Mouse (Mus musculus) embryonic facial prominence, embryonic 10.5 days (tissue): ENCODE data around the gene Vat1. TPM values are rescaled to one million over a fixed set of nuclear protein-coding genes. Genes with fewer than 3 reads are reported as not detected.

ENCODE experiments used
- DNase-seq: peaks from one replicate; pipeline ENCODE4 v3.0.0-alpha.2; 2017; ENCODE audit warnings: low spot score
- H3K27ac ChIP-seq: fragments of 300-500 bp; sonication (generic); replicated peaks from 2 replicates; pipeline ENCODE4 v1.5.1; 2016; ENCODE audit warnings: mild to moderate bottlenecking
- H3K27me3 ChIP-seq: fragments of 300-500 bp; sonication (generic); replicated peaks from 2 replicates; pipeline ENCODE4 v1.6.1; 2016; ENCODE audit warnings: low read depth, mild to moderate bottlenecking; ENCODE audit not compliant: poor library complexity, severe bottlenecking
- H3K36me3 ChIP-seq: fragments of 300-500 bp; sonication (generic); replicated peaks from 2 replicates; pipeline ENCODE4 v1.6.1; 2016; ENCODE audit warnings: mild to moderate bottlenecking, moderate library complexity
- H3K4me1 ChIP-seq: fragments of 300-500 bp; sonication (generic); 2 replicates; pipeline ENCODE4 v1.6.1; 2016
- H3K4me3 ChIP-seq: fragments of 300-500 bp; sonication (generic); 2 replicates; pipeline ENCODE4 v1.5.1; 2016; ENCODE audit warnings: mild to moderate bottlenecking, moderate library complexity
- H3K9me3 ChIP-seq: fragments of 300-500 bp; sonication (generic); 2 replicates; pipeline ENCODE4 v1.6.1; 2016; ENCODE audit warnings: mild to moderate bottlenecking
- WGBS: fragments of 180-500 bp; shearing (Covaris S2); methylation state at CpG from one replicate; pipeline ENCODE4 v1.1.7; 2016; 5-methylcytosine and 5-hydroxymethylcytosine counted together
- polyA plus RNA-seq: library from polyadenylated mRNA; unstranded; fragments of >200 nt; fragmentation: Nextera tagmentation; extraction: Ambion mirVana; gene quantifications from 2 replicates; pipeline ENCODE4 v1.2.1, GENCODE M21; 2016

Gene Vat1
- 21.3 and 29.6 TPM in 2 replicates for polyA plus RNA-seq

GRCm38 (mm10) chr11:101465869-101466551 lies at the start of gene Vat1:
Vat1 (minus strand) TSS chr11:101466230.
- no peaks in the 10 kb centered on the region for H3K9me3 ChIP-seq
- peak within 1 kb of the TSS; percentile 78 for H3K27ac ChIP-seq
- H3K4me3 ChIP-seq: peak within 1 kb of the TSS; percentile 83
- H3K4me1 ChIP-seq: peaks cover 83% of the 10 kb centered on the region
- DNase-seq: peak; percentile 80
- H3K36me3 ChIP-seq: peaks cover 16% of the 10 kb centered on the region
- H3K27me3 ChIP-seq: peaks cover 36% of the 10 kb centered on the region
- WGBS: 2% methylated on average over 60 of the region's 60 CpGs

- H3K27me3 ChIP-seq: no peaks in the 10 kb centered on the region
- no peak for DNase-seq
- WGBS: 95% methylated on average over 7 of the region's 7 CpGs
- H3K27ac ChIP-seq: no peak overlapping the region
- peaks cover 99% of the 10 kb centered on the region for H3K36me3 ChIP-seq
- no peaks in the 10 kb centered on the region for H3K9me3 ChIP-seq
- no peaks in the 10 kb centered on the region for H3K4me1 ChIP-seq
- H3K4me3 ChIP-seq: no peak overlapping the region
These were observed 41.1 kb upstream of the Vat1 start for GRCm38 (mm10) chr11:101507090-101507489.

GRCm38 (mm10) chr11:101506269-101506780 lies 40.3 kb upstream of the Vat1 start:
- Histone ChIP-seq H3K36me3 (peaks cover 99% of the 10 kb centered on the region), H3K27me3 (no peaks in the 10 kb centered on the region), H3K27ac (no peak overlapping the region), H3K4me3 (no peak overlapping the region), H3K9me3 (no peaks in the 10 kb centered on the region), H3K4me1 (no peaks in the 10 kb centered on the region)
- no peak for DNase-seq
- WGBS: 91% methylated on average over 5 of the region's 5 CpGs

GRCm38 (mm10) chr11:101486126-101486525 lies 20.1 kb upstream of the Vat1 start:
- Histone ChIP-seq H3K27ac (no peak overlapping the region), H3K9me3 (no peaks in the 10 kb centered on the region), H3K4me1 (peaks cover 12% of the 10 kb centered on the region), H3K27me3 (no peaks in the 10 kb centered on the region), H3K36me3 (peaks cover 48% of the 10 kb centered on the region), H3K4me3 (no peak overlapping the region)
- no peak for DNase-seq
- 84% methylated on average over 6 of the region's 6 CpGs for WGBS

GRCm38 (mm10) chr11:101485509-101486028 lies 19.5 kb upstream of the Vat1 start:
- Histone ChIP-seq H3K4me1 (peaks cover 18% of the 10 kb centered on the region), H3K36me3 (peaks cover 44% of the 10 kb centered on the region), H3K9me3 (no peaks in the 10 kb centered on the region), H3K27me3 (no peaks in the 10 kb centered on the region), H3K4me3 (no peak overlapping the region), H3K27ac (peak overlapping the region; percentile 1; the same call in 1 of the 2 replicates)
- 62% methylated on average over 6 of the region's 6 CpGs for WGBS
- no peak for DNase-seq

GRCm38 (mm10) chr11:101484814-101485213 lies 18.8 kb upstream of the Vat1 start:
- Histone ChIP-seq H3K27ac (no peak overlapping the region), H3K4me1 (peaks cover 25% of the 10 kb centered on the region), H3K9me3 (no peaks in the 10 kb centered on the region), H3K4me3 (no peak overlapping the region), H3K36me3 (peaks cover 37% of the 10 kb centered on the region), H3K27me3 (no peaks in the 10 kb centered on the region)
- no peak for DNase-seq
- 88% methylated on average over 7 of the region's 7 CpGs for WGBS

GRCm38 (mm10) chr11:101484245-101484644 lies 18.2 kb upstream of the Vat1 start:
- no peak overlapping the region for H3K4me3 ChIP-seq
- peaks cover 30% of the 10 kb centered on the region for H3K4me1 ChIP-seq
- H3K27ac ChIP-seq: peak overlapping the region; percentile 44; the same call in 1 of the 2 replicates
- DNase-seq: no peak
- WGBS: 79% methylated on average over 6 of the region's 6 CpGs
- H3K36me3 ChIP-seq: peaks cover 31% of the 10 kb centered on the region
- no peaks in the 10 kb centered on the region for H3K27me3 ChIP-seq
- no peaks in the 10 kb centered on the region for H3K9me3 ChIP-seq

GRCm38 (mm10) chr11:101483804-101484203 lies 17.8 kb upstream of the Vat1 start:
- WGBS: 58% methylated on average over 3 of the region's 3 CpGs
- Histone ChIP-seq H3K27ac (peak overlapping the region; percentile 61; the same call in 1 of the 2 replicates), H3K27me3 (no peaks in the 10 kb centered on the region), H3K4me3 (no peak overlapping the region), H3K36me3 (peaks cover 27% of the 10 kb centered on the region), H3K4me1 (peaks cover 35% of the 10 kb centered on the region), H3K9me3 (no peaks in the 10 kb centered on the region)
- no peak for DNase-seq

GRCm38 (mm10) chr11:101480912-101481311 lies 14.9 kb upstream of the Vat1 start:
- Histone ChIP-seq H3K9me3 (no peaks in the 10 kb centered on the region), H3K4me1 (peaks cover 46% of the 10 kb centered on the region), H3K4me3 (no peak overlapping the region), H3K36me3 (no peaks in the 10 kb centered on the region), H3K27me3 (no peaks in the 10 kb centered on the region), H3K27ac (peak overlapping the region; percentile 66)
- 65% methylated on average over 6 of the region's 6 CpGs for WGBS
- DNase-seq: no peak

- H3K27ac ChIP-seq: peak overlapping the region; percentile 66
- no peaks in the 10 kb centered on the region for H3K9me3 ChIP-seq
- peak; percentile 55 for DNase-seq
- H3K36me3 ChIP-seq: no peaks in the 10 kb centered on the region
- no peaks in the 10 kb centered on the region for H3K27me3 ChIP-seq
- H3K4me1 ChIP-seq: peaks cover 44% of the 10 kb centered on the region
- 5% methylated on average over 18 of the region's 18 CpGs for WGBS
- peak overlapping the region; percentile 40 for H3K4me3 ChIP-seq
These were observed 13.2 kb upstream of the Vat1 start for GRCm38 (mm10) chr11:101479171-101479635.

GRCm38 (mm10) chr11:101477552-101478211 lies 11.7 kb upstream of the Vat1 start:
- Histone ChIP-seq H3K36me3 (no peaks in the 10 kb centered on the region), H3K4me3 (no peak overlapping the region), H3K9me3 (no peaks in the 10 kb centered on the region), H3K4me1 (peaks cover 39% of the 10 kb centered on the region), H3K27ac (peak overlapping the region; percentile 42), H3K27me3 (no peaks in the 10 kb centered on the region)
- no peak for DNase-seq
- WGBS: 58% methylated on average over 10 of the region's 10 CpGs

- Histone ChIP-seq H3K36me3 (no peaks in the 10 kb centered on the region), H3K27me3 (no peaks in the 10 kb centered on the region), H3K9me3 (no peaks in the 10 kb centered on the region), H3K4me1 (peaks cover 43% of the 10 kb centered on the region), H3K27ac (peak overlapping the region; percentile 42; the same call in 1 of the 2 replicates), H3K4me3 (no peak overlapping the region)
- DNase-seq: no peak
- 35% methylated on average over 4 of the region's 4 CpGs for WGBS
These were observed 11.1 kb upstream of the Vat1 start for GRCm38 (mm10) chr11:101477194-101477551.
